Mouse (Mus musculus) mouse trophoblast stem cell (cell line): ENCODE data around the gene Slc2a1.

Source experiments
- in situ Hi-C, 2 experiments: fragments of 300-500 bp; cut with MseI, MboI; formaldehyde crosslinking; loops; 2 replicates in 1 of 2; 3 replicates in 1 of 2; pipeline ENCODE4 v1.15.1; 2025

Slc2a1 gene

DNA sequence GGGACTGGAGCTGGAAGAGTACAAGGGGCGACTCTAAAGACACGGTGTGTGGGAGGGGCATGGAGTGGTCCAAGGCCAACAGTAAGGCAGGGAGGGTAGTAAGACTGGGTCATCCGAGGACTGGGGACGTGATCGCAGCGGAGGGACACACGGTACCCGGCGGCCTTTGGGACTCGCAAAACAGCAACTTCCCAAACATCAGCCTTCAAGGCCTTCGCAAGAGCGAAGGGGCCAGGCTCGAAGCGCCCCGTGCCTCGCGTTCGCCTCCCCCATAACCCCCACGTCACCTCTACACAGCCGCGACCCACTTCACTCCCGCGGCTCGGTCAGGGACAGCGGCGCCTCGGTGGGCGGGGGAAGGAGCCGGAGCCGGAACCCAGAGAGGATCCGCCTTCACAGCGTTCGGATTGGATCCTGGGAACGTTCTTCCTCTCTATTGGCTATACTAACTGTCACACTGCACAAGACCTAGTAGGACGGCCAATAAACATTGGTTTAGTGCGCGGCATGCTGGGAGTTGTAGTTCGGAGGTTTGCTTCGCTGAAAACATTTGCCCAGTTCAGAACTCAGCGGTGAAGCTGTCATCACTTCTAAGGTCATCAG is 65.4 kb downstream of the Slc2a1 start, which contains the start of gene Zfp691:
Gene Zfp691 (minus strand): TSS at position 345 of the 603 bp plus-strand sequence.
- in situ Hi-C loops: loop anchor here (25.0 kb wide), 1 partner anchor 537 kb away; no protein-coding TSS in a partner anchor

DNA sequence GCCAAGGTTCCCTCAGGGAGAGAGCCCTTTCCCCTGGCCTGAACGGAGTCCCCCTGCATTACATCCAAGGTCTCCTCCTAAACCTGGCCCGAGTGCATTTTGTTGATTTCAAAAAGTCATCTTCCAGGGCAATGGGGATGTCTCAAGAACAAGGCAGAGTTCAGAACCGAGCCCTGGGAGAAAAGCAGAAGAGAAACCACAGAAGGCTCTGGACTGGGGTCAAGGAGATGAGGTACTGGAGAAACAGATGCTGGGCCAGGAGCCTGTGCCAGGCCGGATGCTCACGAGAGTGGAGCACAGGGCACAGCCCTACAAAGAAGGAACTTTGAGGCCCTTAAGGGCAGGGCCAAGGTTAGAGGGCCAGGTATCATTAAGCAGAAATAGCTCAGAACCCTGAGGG is 69.2 kb downstream of the Slc2a1 start:
- in situ Hi-C loops: no loop called here

DNA sequence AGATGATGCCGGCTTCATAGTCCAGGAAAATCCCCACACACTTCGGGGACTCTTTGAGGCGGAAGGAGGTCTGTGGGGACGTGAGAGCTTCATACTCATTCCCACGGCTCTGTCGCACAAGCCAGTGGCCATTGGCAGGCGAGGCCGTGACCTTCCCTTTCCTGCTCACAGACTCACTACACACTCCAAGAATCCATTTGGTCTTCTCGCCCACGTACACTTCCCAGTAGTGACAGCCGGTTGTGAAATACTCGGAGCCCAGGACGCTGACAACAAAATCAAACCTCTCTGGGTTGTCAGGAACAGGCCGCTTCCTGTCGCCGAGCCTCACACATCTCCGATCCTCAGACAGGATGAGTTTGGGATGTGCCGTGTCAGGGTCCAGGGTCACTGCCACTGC is 69.8 kb downstream of the Slc2a1 start:
- in situ Hi-C loops: no loop called here

DNA sequence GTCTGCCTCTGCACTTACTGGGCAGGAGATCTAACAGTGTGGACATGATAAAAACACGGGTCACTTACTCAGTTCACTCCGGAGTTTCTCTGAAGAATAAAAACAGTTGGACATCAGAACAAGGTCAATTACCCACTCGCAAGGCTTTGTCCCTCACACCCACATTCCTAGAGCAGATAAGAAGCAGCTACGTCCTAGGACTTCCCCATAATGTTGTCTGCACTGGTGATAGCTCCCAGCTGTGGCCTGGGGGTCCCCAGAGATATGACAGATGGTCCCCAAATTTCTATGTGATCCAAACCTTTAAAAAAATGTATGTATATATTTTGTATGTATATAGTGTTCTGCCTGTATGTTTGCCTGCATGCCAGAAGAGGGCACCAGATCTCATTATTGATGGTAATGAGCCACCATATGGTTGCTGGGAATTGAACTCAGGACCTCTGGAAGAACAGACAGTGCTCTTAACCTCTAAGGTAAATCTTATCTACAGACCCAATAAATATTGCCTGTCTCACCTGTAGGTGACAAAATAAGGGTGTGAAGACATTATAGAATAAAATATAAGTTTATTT is 71.7 kb downstream of the Slc2a1 start:
- in situ Hi-C loops: no loop called here

- in situ Hi-C loops: no loop called here
These were observed 72.9 kb downstream of the Slc2a1 start for GRCm38 (mm10) chr4:119181456-119181855.

GRCm38 (mm10) chr4:119183525-119183924 is 75.0 kb downstream of the Slc2a1 start:
- in situ Hi-C loops: no loop called here

GRCm38 (mm10) chr4:119185771-119186170 is 77.3 kb downstream of the Slc2a1 start:
- in situ Hi-C loops: no loop called here
